Mouse (Mus musculus) intestine, embryonic 16.5 days (tissue): ENCODE measurements around the gene Unc13c. TPM values are rescaled to one million over a fixed set of nuclear protein-coding genes. Genes with fewer than 3 reads are reported as not detected.

Experiments
- ATAC-seq: fragments of 200-750 bp; cut with Nextera tagmentation; 2 replicates; pipeline ENCODE4 v1.8.0; 2017; ENCODE audit warnings: moderate TSS enrichment, moderate library complexity
- H3K27ac ChIP-seq: fragments of 300-500 bp; sonication (generic); 2 replicates; pipeline ENCODE4 v1.5.1; 2014; ENCODE audit warnings: mild to moderate bottlenecking, low read length
- H3K27me3 ChIP-seq: fragments of 300-500 bp; sonication (generic); replicated peaks from 2 replicates; pipeline ENCODE4 v1.6.1; 2014; ENCODE audit warnings: low read length, control low read depth, mixed read lengths; ENCODE audit not compliant: control insufficient read depth, insufficient read depth
- H3K36me3 ChIP-seq: fragments of 300-500 bp; sonication (generic); 2 replicates; pipeline ENCODE4 v1.6.1; 2014; ENCODE audit warnings: low read length, control low read depth; ENCODE audit not compliant: control insufficient read depth, insufficient read depth
- H3K4me1 ChIP-seq: fragments of 300-500 bp; sonication (generic); 2 replicates; pipeline ENCODE4 v1.6.1; 2014; ENCODE audit warnings: low read length, control low read depth, mixed read lengths; ENCODE audit not compliant: control insufficient read depth, insufficient read depth
- H3K4me2 ChIP-seq: fragments of 300-500 bp; sonication (generic); 2 replicates; pipeline ENCODE4 v1.6.1; 2014; ENCODE audit warnings: low read depth, low read length, control low read depth
- H3K4me3 ChIP-seq: fragments of 300-500 bp; sonication (generic); 2 replicates; pipeline ENCODE4 v1.5.1; 2014; ENCODE audit warnings: mild to moderate bottlenecking, low read length
- H3K9ac ChIP-seq: fragments of 300-500 bp; sonication (generic); 2 replicates; pipeline ENCODE4 v1.6.1; 2014; ENCODE audit warnings: low read depth, low read length
- H3K9me3 ChIP-seq: fragments of 300-500 bp; sonication (generic); 2 replicates; pipeline ENCODE4 v1.6.1; 2016; ENCODE audit warnings: low read length, control low read depth; ENCODE audit not compliant: control insufficient read depth
- WGBS: fragments of 180-500 bp; shearing (Covaris S2); extraction: QIAGEN DNeasy Blood & Tissue Kit; methylation state at CpG from one replicate; pipeline ENCODE4 v1.1.7; 2014; 5-methylcytosine and 5-hydroxymethylcytosine counted together
- polyA plus RNA-seq: library from polyadenylated mRNA; unstranded; fragments of >200 nt; fragmentation: Nextera tagmentation; extraction: Ambion mirVana; gene quantifications from 2 replicates; pipeline ENCODE4 v1.2.1, GENCODE M21; 2015

The Unc13c gene
- 0.13 and 0.15 TPM in 2 replicates for polyA plus RNA-seq

DNA sequence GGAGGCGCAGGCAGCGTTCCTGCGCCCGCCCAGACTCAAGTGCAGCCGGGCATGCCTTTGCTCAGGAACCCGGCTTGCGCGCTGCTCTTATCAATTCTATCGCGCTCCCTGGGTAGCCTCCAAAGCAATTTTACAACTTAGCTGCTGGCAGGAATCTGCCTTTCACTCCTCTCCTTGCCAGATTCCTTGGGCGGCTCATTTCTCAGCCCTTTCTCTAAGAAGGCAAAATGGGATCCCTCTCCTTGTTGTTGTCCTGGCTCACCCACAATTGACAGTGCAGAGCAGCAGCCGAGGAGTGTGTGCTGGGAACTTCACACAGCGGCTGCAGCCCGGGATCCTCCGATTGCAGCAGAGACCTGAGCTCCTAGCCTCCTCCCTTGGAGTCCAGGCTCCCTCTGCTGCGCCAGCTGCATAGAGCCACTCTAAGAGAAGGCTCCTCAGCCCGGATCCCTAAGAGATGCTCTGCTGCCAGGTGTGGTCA lies at the start of gene Unc13c:
Gene Unc13c (minus strand): TSS at position 326 of the 481 bp plus-strand sequence.
- Histone ChIP-seq H3K36me3 (no peaks in the 10 kb centered on the region), H3K4me1 (0 out of 2 replicates have a peak, but pooled peaks cover 5% of the 10 kb centered on the region), H3K4me2 (peak within 1 kb of the TSS; percentile 46), H3K9me3 (no peaks in the 10 kb centered on the region), H3K4me3 (peak within 1 kb of the TSS; percentile 24), H3K27ac (no peak within 1 kb of the TSS), H3K27me3 (no peaks in the 10 kb centered on the region), H3K9ac (no peak within 1 kb of the TSS)
- WGBS, result 3% methylated on average over 17 of the region's 17 CpGs
- 0 out of 2 replicates have a peak, but pooled peaks have one; percentile 42 for ATAC-seq

- Histone ChIP-seq H3K27ac (no peak overlapping the region), H3K9me3 (no peaks in the 10 kb centered on the region), H3K4me2 (no peak overlapping the region), H3K27me3 (no peaks in the 10 kb centered on the region), H3K36me3 (no peaks in the 10 kb centered on the region), H3K9ac (no peak overlapping the region), H3K4me3 (no peak overlapping the region), H3K4me1 (no peaks in the 10 kb centered on the region)
- 69% methylated on average over 7 of the region's 7 CpGs for WGBS
- no peak for ATAC-seq
Observed at GRCm38 (mm10) chr9:74007976-74008686, 39.4 kb upstream of the Unc13c start.

- WGBS, result 21% methylated on average over 6 of the region's 6 CpGs
- Histone ChIP-seq H3K4me3 (no peak overlapping the region), H3K36me3 (no peaks in the 10 kb centered on the region), H3K4me2 (no peak overlapping the region), H3K4me1 (0 out of 2 replicates have a peak, but pooled peaks cover 2% of the 10 kb centered on the region), H3K27ac (peak overlapping the region; percentile 33; the same call in 1 of the 2 replicates), H3K9ac (no peak overlapping the region), H3K27me3 (no peaks in the 10 kb centered on the region), H3K9me3 (no peaks in the 10 kb centered on the region)
- ATAC-seq, result no peak
Observed at GRCm38 (mm10) chr9:74002388-74002990, 33.7 kb upstream of the Unc13c start.

DNA sequence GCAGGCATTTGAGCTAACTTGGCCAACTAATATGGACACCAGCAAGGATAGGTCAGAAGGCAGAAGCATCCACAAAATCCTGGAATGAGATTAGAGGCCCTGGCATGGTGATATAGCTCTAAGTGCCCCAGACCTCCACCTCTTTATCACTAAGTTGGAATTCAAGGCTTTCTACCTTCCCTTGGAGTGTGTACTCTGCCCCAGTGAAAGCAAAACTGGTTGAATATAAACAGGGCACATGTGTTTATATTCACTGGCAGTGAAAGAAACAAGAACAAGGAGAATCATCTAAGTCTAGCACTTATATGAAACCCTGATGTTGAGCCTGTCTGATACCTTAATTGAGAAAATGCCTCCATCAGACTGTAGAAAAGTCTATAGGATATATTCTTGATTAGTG lies 19.3 kb upstream of the Unc13c start:
- Histone ChIP-seq H3K4me3 (no peak overlapping the region), H3K27ac (no peak overlapping the region), H3K4me2 (no peak overlapping the region), H3K4me1 (no peaks in the 10 kb centered on the region), H3K36me3 (no peaks in the 10 kb centered on the region), H3K9me3 (0 out of 2 replicates have a peak, but pooled peaks cover 2% of the 10 kb centered on the region), H3K9ac (no peak overlapping the region), H3K27me3 (no peaks in the 10 kb centered on the region)
- no peak for ATAC-seq

DNA sequence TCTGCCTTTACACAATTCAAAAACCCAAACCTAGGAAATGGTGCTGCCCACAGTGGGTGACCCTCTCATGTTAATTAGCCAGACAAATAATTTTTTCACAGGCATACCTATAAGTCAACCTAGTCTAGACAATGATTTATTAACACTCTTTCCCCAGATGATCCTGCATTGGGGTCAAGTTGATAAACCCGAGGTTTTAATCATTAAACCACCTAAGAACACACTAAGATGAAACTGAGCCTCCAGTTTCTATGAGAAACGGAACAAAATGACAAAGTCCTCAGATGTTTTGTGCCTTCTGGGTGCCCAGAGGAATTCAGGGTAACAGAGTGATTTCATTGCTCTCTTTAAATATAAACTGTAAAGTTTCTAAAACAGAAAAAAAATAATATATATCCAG lies 18.5 kb upstream of the Unc13c start:
- no peaks in the 10 kb centered on the region for H3K27me3 ChIP-seq
- H3K9ac ChIP-seq, result no peak overlapping the region
- no peak overlapping the region for H3K4me2 ChIP-seq
- 0 out of 2 replicates have a peak, but pooled peaks cover 2% of the 10 kb centered on the region for H3K9me3 ChIP-seq
- 50% methylated on average over 2 of the region's 2 CpGs for WGBS
- no peak overlapping the region for H3K4me3 ChIP-seq
- no peak for ATAC-seq
- no peaks in the 10 kb centered on the region for H3K36me3 ChIP-seq
- H3K27ac ChIP-seq, result no peak overlapping the region
- no peaks in the 10 kb centered on the region for H3K4me1 ChIP-seq

GRCm38 (mm10) chr9:73982597-73983344 lies 14.0 kb upstream of the Unc13c start:
- no peaks in the 10 kb centered on the region for H3K9me3 ChIP-seq
- H3K4me3 ChIP-seq, result no peak overlapping the region
- ATAC-seq, result no peak
- H3K9ac ChIP-seq, result no peak overlapping the region
- 15% methylated on average over 6 of the region's 6 CpGs for WGBS
- H3K36me3 ChIP-seq, result no peaks in the 10 kb centered on the region
- no peak overlapping the region for H3K27ac ChIP-seq
- H3K27me3 ChIP-seq, result no peaks in the 10 kb centered on the region
- H3K4me1 ChIP-seq, result no peaks in the 10 kb centered on the region
- no peak overlapping the region for H3K4me2 ChIP-seq

- ATAC-seq, result no peak
- H3K4me1 ChIP-seq, result 0 out of 2 replicates have a peak, but pooled peaks cover 5% of the 10 kb centered on the region
- H3K36me3 ChIP-seq, result no peaks in the 10 kb centered on the region
- WGBS, result 47% methylated on average over 8 of the region's 8 CpGs
- H3K9ac ChIP-seq, result no peak overlapping the region
- no peaks in the 10 kb centered on the region for H3K9me3 ChIP-seq
- no peak overlapping the region for H3K4me3 ChIP-seq
- no peak overlapping the region for H3K27ac ChIP-seq
- H3K27me3 ChIP-seq, result no peaks in the 10 kb centered on the region
- no peak overlapping the region for H3K4me2 ChIP-seq
Observed at GRCm38 (mm10) chr9:73972327-73972988, 3.7 kb upstream of the Unc13c start.

GRCm38 (mm10) chr9:73970717-73971116 lies 2.0 kb upstream of the Unc13c start:
- H3K9me3 ChIP-seq, result no peaks in the 10 kb centered on the region
- no peak overlapping the region for H3K4me3 ChIP-seq
- 65% methylated on average over 9 of the region's 9 CpGs for WGBS
- no peak overlapping the region for H3K9ac ChIP-seq
- no peak overlapping the region for H3K4me2 ChIP-seq
- H3K27ac ChIP-seq, result no peak overlapping the region
- ATAC-seq, result no peak
- H3K36me3 ChIP-seq, result no peaks in the 10 kb centered on the region
- 0 out of 2 replicates have a peak, but pooled peaks cover 5% of the 10 kb centered on the region for H3K4me1 ChIP-seq
- H3K27me3 ChIP-seq, result no peaks in the 10 kb centered on the region
